ENCODE assay signal across 23 mouse cellular contexts in the genomic region with DNA sequence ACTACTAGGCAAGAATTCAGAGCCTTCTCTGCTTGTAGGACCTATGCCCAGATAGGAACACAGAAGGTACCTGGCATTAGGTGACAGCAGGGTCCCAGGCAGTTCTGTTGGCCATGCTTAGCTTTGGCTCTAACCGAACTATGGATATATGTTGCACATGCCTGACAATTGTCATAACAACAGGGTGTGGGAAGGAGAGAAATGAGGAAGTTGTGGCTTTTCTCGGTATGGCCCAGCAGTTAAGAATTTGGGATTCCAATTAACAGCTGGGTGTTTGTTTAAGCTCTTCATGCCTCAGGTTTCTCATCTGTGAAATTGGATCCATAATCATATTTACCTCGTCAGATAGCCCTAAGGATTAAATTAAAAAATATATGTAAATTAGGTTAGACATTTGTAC.
DNase-seq lines count a peak whose midpoint lies in the region; ATAC-seq and TF ChIP-seq lines count a peak whose summit lies in the region.
"Had no signal": no experiment of that assay in that cellular context is flagged by ENCODE, and none has a peak within 500 bp of the region (broad histone marks: within the 10 kb centered on the region; RNA-seq: fewer than 3 reads in every experiment).

No protein-coding gene starts in this region.

- H3K4me2 ChIP-seq in liver, embryonic 11.5 days: no peak overlapping the region
- no peak overlapping the region for H3K4me2 ChIP-seq in liver, embryonic 12.5 days
- no peak overlapping the region for H3K4me2 ChIP-seq in intestine, embryonic 16.5 days (ENCODE audit: low read depth, low read length)
- H3K4me2 ChIP-seq: embryonic facial prominence, embryonic 12.5 days; hindbrain, embryonic 15.5 days; liver, embryonic 13.5 days; lung, embryonic 14.5 days; midbrain, embryonic 15.5 days; neural tube, embryonic 13.5 days had no signal

- POLR2A ChIA-PET in Patski (lab: Charles Lee): no interaction called here

- H3K27me3 ChIP-seq in liver, embryonic 11.5 days (replicated peaks; ENCODE audit: control insufficient read depth, insufficient read depth, low read length): no peaks in the 10 kb centered on the region
- no peaks in the 10 kb centered on the region for H3K27me3 ChIP-seq in liver, embryonic 12.5 days (replicated peaks)
- H3K27me3 ChIP-seq in Patski: no peaks in the 10 kb centered on the region
- H3K27me3 ChIP-seq in megakaryocyte, embryonic 14.5 days (replicated peaks): no peaks in the 10 kb centered on the region
- H3K27me3 ChIP-seq in intestine, embryonic 16.5 days (replicated peaks; ENCODE audit: control insufficient read depth, insufficient read depth, low read length): no peaks in the 10 kb centered on the region
- H3K27me3 ChIP-seq: embryonic facial prominence, embryonic 12.5 days; hindbrain, embryonic 15.5 days; liver, embryonic 13.5 days; midbrain, embryonic 15.5 days; neural tube, embryonic 13.5 days had no signal

- H3K27ac ChIP-seq in liver, embryonic 11.5 days (ENCODE audit: low read depth, low read length): no peak overlapping the region
- H3K27ac ChIP-seq in liver, embryonic 12.5 days: no peak overlapping the region
- no peak overlapping the region for H3K27ac ChIP-seq in intestine, embryonic 16.5 days (ENCODE audit: low read length)
- H3K27ac ChIP-seq: embryonic facial prominence, embryonic 12.5 days; hindbrain, embryonic 15.5 days; liver, embryonic 13.5 days; midbrain, embryonic 15.5 days; neural tube, embryonic 13.5 days had no signal

- no peaks in the 10 kb centered on the region for H3K4me1 ChIP-seq in liver, embryonic 11.5 days (replicated peaks; ENCODE audit: control insufficient read depth, insufficient read depth, low read length)
- H3K4me1 ChIP-seq in liver, embryonic 12.5 days: peaks cover 6% of the 10 kb centered on the region; the same call in 1 of the 2 replicates
- peaks cover 17% of the 10 kb centered on the region for H3K4me1 ChIP-seq in megakaryocyte, embryonic 14.5 days
- no peaks in the 10 kb centered on the region for H3K4me1 ChIP-seq in intestine, embryonic 16.5 days (ENCODE audit: control insufficient read depth, insufficient read depth, low read length)
- H3K4me1 ChIP-seq: embryonic facial prominence, embryonic 12.5 days; hindbrain, embryonic 15.5 days; liver, embryonic 13.5 days; midbrain, embryonic 15.5 days; neural tube, embryonic 13.5 days had no signal

- no peak overlapping the region for H3K9ac ChIP-seq in liver, embryonic 11.5 days (ENCODE audit: low read depth, low read length)
- H3K9ac ChIP-seq in liver, embryonic 12.5 days: no peak overlapping the region
- no peak overlapping the region for H3K9ac ChIP-seq in intestine, embryonic 16.5 days (ENCODE audit: low read depth, low read length)
- H3K9ac ChIP-seq: embryonic facial prominence, embryonic 12.5 days; hindbrain, embryonic 15.5 days; liver, embryonic 13.5 days; lung, embryonic 14.5 days; midbrain, embryonic 15.5 days; neural tube, embryonic 13.5 days had no signal

- no peaks in the 10 kb centered on the region for H3K36me3 ChIP-seq in liver, embryonic 11.5 days (ENCODE audit: control insufficient read depth, insufficient read depth, low read length)
- H3K36me3 ChIP-seq in liver, embryonic 12.5 days: no peaks in the 10 kb centered on the region
- H3K36me3 ChIP-seq in megakaryocyte, embryonic 14.5 days (replicated peaks; ENCODE audit: low read length): no peaks in the 10 kb centered on the region
- H3K36me3 ChIP-seq in intestine, embryonic 16.5 days (ENCODE audit: control insufficient read depth, insufficient read depth, low read length): no peaks in the 10 kb centered on the region
- H3K36me3 ChIP-seq: embryonic facial prominence, embryonic 12.5 days; hindbrain, embryonic 15.5 days; liver, embryonic 13.5 days; midbrain, embryonic 15.5 days; neural tube, embryonic 13.5 days had no signal

- ATAC-seq in liver, embryonic 11.5 days (replicated peaks; ENCODE audit: low FRiP score): peak; percentile 63
- no peak for ATAC-seq in liver, embryonic 12.5 days
- peak; percentile 62 for ATAC-seq in Patski
- ATAC-seq in intestine, embryonic 16.5 days: no peak
- ATAC-seq: midbrain, embryonic 15.5 days had no signal

- in situ Hi-C loops in Patski (cut with MboI; ENCODE audit: low pct_unique_long_range_greater_than_20kb): no loop called here

- no peak for DNase-seq in liver, embryonic 11.5 days (ENCODE audit: low spot score)
- peak; percentile 77 for DNase-seq in 416B (ENCODE audit: low read depth)
- DNase-seq in Patski (ENCODE audit: low read depth, low spot score): no peak
- no peak for DNase-seq in urinary bladder, adult 18-20 months (ENCODE audit: low spot score in 2 of 2)
- no peak for DNase-seq in adrenal gland, adult 18-20 months (ENCODE audit: low spot score in 2 of 2)
- DNase-seq: adrenal gland, postnatal 36 days; cerebellum, adult 11-12 months; cerebellum, postnatal 10 days; gastrocnemius, postnatal 36 days; heart, postnatal 36 days; kidney, adult 9 months; kidney, postnatal 14 days; liver, embryonic 13.5 days; lung, embryonic 14.5 days; thymus, adult 18-20 months had no signal

- H3K4me3 ChIP-seq in liver, embryonic 11.5 days (ENCODE audit: low read depth, low read length): no peak overlapping the region
- H3K4me3 ChIP-seq in liver, embryonic 12.5 days: no peak overlapping the region
- peak overlapping the region; percentile 48 for H3K4me3 ChIP-seq in megakaryocyte, embryonic 14.5 days (replicated peaks)
- no peak overlapping the region for H3K4me3 ChIP-seq in intestine, embryonic 16.5 days (ENCODE audit: low read length)
- H3K4me3 ChIP-seq: embryonic facial prominence, embryonic 12.5 days; hindbrain, embryonic 15.5 days; liver, embryonic 13.5 days; midbrain, embryonic 15.5 days; myocyte; neural tube, embryonic 13.5 days had no signal

- no peak for TF ChIP-seq CTCF in Patski (IDR thresholded peaks at IDR 0.05)

- WGBS in liver, embryonic 11.5 days: 47% methylated on average over 3 of the region's 3 CpGs
- 25% methylated on average over 3 of the region's 3 CpGs for WGBS in liver, embryonic 12.5 days (ENCODE audit: insufficient replicate concordance)
- 79% methylated on average over 3 of the region's 3 CpGs for WGBS in intestine, embryonic 16.5 days

- CTCF ChIA-PET in Patski (lab: Charles Lee): no interaction called here

- no peaks in the 10 kb centered on the region for H3K9me3 ChIP-seq in liver, embryonic 11.5 days (ENCODE audit: control insufficient read depth, low read length)
- no peaks in the 10 kb centered on the region for H3K9me3 ChIP-seq in liver, embryonic 12.5 days (replicated peaks)
- no peaks in the 10 kb centered on the region for H3K9me3 ChIP-seq in megakaryocyte, embryonic 14.5 days
- H3K9me3 ChIP-seq in intestine, embryonic 16.5 days (ENCODE audit: control insufficient read depth, low read length): no peaks in the 10 kb centered on the region
- H3K9me3 ChIP-seq: embryonic facial prominence, embryonic 12.5 days; hindbrain, embryonic 15.5 days; liver, embryonic 13.5 days; midbrain, embryonic 15.5 days; neural tube, embryonic 13.5 days had no signal

Comparison
In these comparisons a context has a peak if more than half of its experiments do, and no peak if none do; other contexts are left out.
1. ATAC-seq: peak in liver, embryonic 11.5 days (single experiment) and Patski (single experiment); none in liver, embryonic 12.5 days (single experiment) and intestine, embryonic 16.5 days (single experiment).